Mouse (Mus musculus) myocyte (in vitro differentiated cells): Measurements from ENCODE around the gene Tmem79. TPM values are rescaled to one million over a fixed set of nuclear protein-coding genes. Genes with fewer than 3 reads are reported as not detected.

ENCODE experiments used
- H3K27me3 ChIP-seq: one replicate; pipeline ENCODE4 v1.6.1; 2011; ENCODE audit not compliant: control insufficient read depth, insufficient read depth, insufficient read length
- H3K36me3 ChIP-seq: one replicate; pipeline ENCODE4 v1.6.1; 2011; ENCODE audit not compliant: control insufficient read depth, insufficient read depth
- H3K4me2 ChIP-seq: one replicate; pipeline ENCODE4 v1.6.1; 2011; ENCODE audit warnings: low read depth, control low read depth
- H3K4me3 ChIP-seq: one replicate; pipeline ENCODE4 v1.5.1; 2011; ENCODE audit warnings: mild to moderate bottlenecking, control low read depth, moderate library complexity
- H3K79me2 ChIP-seq: one replicate; pipeline ENCODE4 v1.6.1; 2011; ENCODE audit not compliant: control insufficient read depth, insufficient read depth
- H3ac ChIP-seq: one replicate; pipeline ENCODE4 v1.6.1; 2011; ENCODE audit not compliant: control insufficient read depth, insufficient read length
- CEBPB ChIP-seq: IDR thresholded peaks from 2 replicates; pipeline ENCODE4 v1.6.1; 2011; ENCODE audit warnings: mild to moderate bottlenecking, moderate library complexity; ENCODE audit not compliant: poor library complexity, insufficient read depth, severe bottlenecking
- E2F4 ChIP-seq: IDR thresholded peaks from one replicate; pipeline ENCODE4 v1.6.1; 2011; ENCODE audit warnings: mild to moderate bottlenecking, control low read depth, moderate library complexity; ENCODE audit not compliant: insufficient read depth
- MAX ChIP-seq: IDR thresholded peaks from one replicate; pipeline ENCODE4 v1.6.1; 2011; ENCODE audit warnings: low read depth, mild to moderate bottlenecking, control low read depth
- MYOD1 ChIP-seq, 3 experiments: IDR thresholded peaks; one replicate each; pipeline ENCODE4 v1.6.1; 2011; ENCODE audit warnings: control low read depth in 2 of 3, low read depth in 2 of 3, mild to moderate bottlenecking in 2 of 3, moderate library complexity in 1 of 3; ENCODE audit not compliant: insufficient read length in 2 of 3, control insufficient read depth in 1 of 3
- MYOG ChIP-seq, 3 experiments: IDR thresholded peaks; one replicate each; pipeline ENCODE4 v1.6.1; 2011; ENCODE audit warnings: control low read depth in 2 of 3, low read depth in 2 of 3, mild to moderate bottlenecking in 2 of 3; ENCODE audit not compliant: insufficient read length in 2 of 3, control insufficient read depth in 1 of 3, insufficient read depth in 1 of 3
- POLR2A ChIP-seq: IDR thresholded peaks from one replicate; pipeline ENCODE4 v1.6.1; 2011; ENCODE audit warnings: low read depth, mild to moderate bottlenecking, control low read depth, moderate library complexity; ENCODE audit not compliant: insufficient read length
- POLR2AphosphoS2 ChIP-seq: IDR thresholded peaks from one replicate; pipeline ENCODE4 v1.6.1; 2011; ENCODE audit warnings: low read depth, control low read depth; ENCODE audit not compliant: insufficient read length
- REST ChIP-seq: IDR thresholded peaks from one replicate; pipeline ENCODE4 v1.6.1; 2011; ENCODE audit warnings: mild to moderate bottlenecking, control low read depth, moderate library complexity; ENCODE audit not compliant: insufficient read depth, insufficient read length
- SRF ChIP-seq: IDR thresholded peaks from one replicate; pipeline ENCODE4 v1.6.1; 2011; ENCODE audit warnings: low read depth; ENCODE audit not compliant: control insufficient read depth, insufficient read length
- TCF12 ChIP-seq: IDR thresholded peaks from one replicate; pipeline ENCODE4 v1.6.1; 2011; ENCODE audit warnings: mild to moderate bottlenecking, control low read depth; ENCODE audit not compliant: poor library complexity, insufficient read depth, severe bottlenecking
- TCF3 ChIP-seq: IDR thresholded peaks from one replicate; pipeline ENCODE4 v1.6.1; 2011; ENCODE audit warnings: low read depth, control low read depth; ENCODE audit not compliant: insufficient read length
- USF1 ChIP-seq: IDR thresholded peaks from one replicate; pipeline ENCODE4 v1.6.1; 2011; ENCODE audit warnings: low read depth, mild to moderate bottlenecking, control low read depth, moderate library complexity
- polyA plus RNA-seq: library from polyadenylated mRNA; unstranded; fragments of >200 nt; fragmentation: generic; extraction: Trizol; gene quantifications from one replicate; pipeline ENCODE4 v1.2.1, GENCODE M21; 2012; ENCODE audit warnings: missing spikeins

Tmem79 gene
- polyA plus RNA-seq, 1 experiment: 2.3 TPM

- H3K79me2 ChIP-seq: no peaks in the 10 kb centered on the region
- no peaks in the 10 kb centered on the region for H3K27me3 ChIP-seq
- no peak overlapping the region for H3K4me3 ChIP-seq
- H3ac ChIP-seq: no peak overlapping the region
- TF ChIP-seq TCF12 (no peak), USF1 (no peak), POLR2A (no peak), SRF (no peak), MYOD1 (IDR thresholded peaks at IDR 0.05; ENCODE audit: control insufficient read depth in 1 of 3, insufficient read length in 2 of 3, low read depth in 2 of 3) (no peak), TCF3 (no peak), POLR2AphosphoS2 (no peak), MYOG (IDR thresholded peaks at IDR 0.05; ENCODE audit: control insufficient read depth in 1 of 3, insufficient read depth in 1 of 3, insufficient read length in 2 of 3, low read depth in 2 of 3) (no peak), REST (no peak), E2F4 (no peak), CEBPB (no peak), MAX (no peak)
- H3K4me2 ChIP-seq: no peak overlapping the region
- H3K36me3 ChIP-seq: peaks cover 5% of the 10 kb centered on the region
Observed at GRCm38 (mm10) chr3:88363700-88364099, 27.8 kb upstream of the Tmem79 start.

GRCm38 (mm10) chr3:88361612-88362313 is 25.8 kb upstream of the Tmem79 start:
- Histone ChIP-seq H3K36me3 (peaks cover 13% of the 10 kb centered on the region), H3ac (no peak overlapping the region), H3K4me2 (no peak overlapping the region), H3K27me3 (no peaks in the 10 kb centered on the region), H3K79me2 (no peaks in the 10 kb centered on the region), H3K4me3 (no peak overlapping the region)
- TF ChIP-seq POLR2A: no peak
- TF ChIP-seq E2F4: no peak
- no peak for TF ChIP-seq MAX
- no peak for TF ChIP-seq CEBPB
- TF ChIP-seq MYOG (IDR thresholded peaks at IDR 0.05; ENCODE audit: control insufficient read depth in 1 of 3, insufficient read depth in 1 of 3, insufficient read length in 2 of 3, low read depth in 2 of 3): no peak
- TF ChIP-seq REST: no peak
- TF ChIP-seq MYOD1 (IDR thresholded peaks at IDR 0.05; ENCODE audit: control insufficient read depth in 1 of 3, insufficient read length in 2 of 3, low read depth in 2 of 3): no peak
- no peak for TF ChIP-seq USF1
- no peak for TF ChIP-seq POLR2AphosphoS2
- TF ChIP-seq TCF12: no peak
- TF ChIP-seq TCF3: no peak
- no peak for TF ChIP-seq SRF

DNA sequence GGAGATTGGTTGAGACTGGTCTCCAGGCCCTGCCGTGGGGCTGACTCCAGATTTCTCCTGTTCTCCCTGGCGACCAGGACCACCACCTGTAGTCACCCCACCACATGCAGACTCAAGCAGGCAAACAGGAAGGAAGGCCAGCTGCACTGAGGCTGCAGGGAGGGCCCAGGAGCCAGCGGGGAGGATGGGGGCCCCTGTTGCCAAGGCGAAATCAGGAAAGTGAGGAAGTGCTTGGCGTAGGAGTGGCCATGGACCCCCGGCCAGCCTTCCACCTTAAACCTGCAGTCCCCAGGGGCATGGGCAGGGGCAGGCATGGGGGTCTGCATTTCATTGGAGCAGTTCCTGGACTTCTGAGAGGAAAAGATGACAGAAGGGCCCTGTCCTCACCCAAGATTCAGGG is 25.1 kb upstream of the Tmem79 start:
- H3ac ChIP-seq: no peak overlapping the region
- no peak overlapping the region for H3K4me2 ChIP-seq
- H3K4me3 ChIP-seq: no peak overlapping the region
- no peak for TF ChIP-seq TCF12
- no peak for TF ChIP-seq POLR2AphosphoS2
- TF ChIP-seq TCF3: no peak
- TF ChIP-seq REST: no peak
- TF ChIP-seq MYOD1 (IDR thresholded peaks at IDR 0.05; ENCODE audit: control insufficient read depth in 1 of 3, insufficient read length in 2 of 3, low read depth in 2 of 3): no peak
- no peak for TF ChIP-seq MYOG (IDR thresholded peaks at IDR 0.05; ENCODE audit: control insufficient read depth in 1 of 3, insufficient read depth in 1 of 3, insufficient read length in 2 of 3, low read depth in 2 of 3)
- TF ChIP-seq POLR2A: no peak
- TF ChIP-seq E2F4: no peak
- TF ChIP-seq SRF: no peak
- no peak for TF ChIP-seq CEBPB
- TF ChIP-seq USF1: no peak
- TF ChIP-seq MAX: no peak
- peaks cover 20% of the 10 kb centered on the region for H3K36me3 ChIP-seq
- no peaks in the 10 kb centered on the region for H3K27me3 ChIP-seq
- H3K79me2 ChIP-seq: no peaks in the 10 kb centered on the region

DNA sequence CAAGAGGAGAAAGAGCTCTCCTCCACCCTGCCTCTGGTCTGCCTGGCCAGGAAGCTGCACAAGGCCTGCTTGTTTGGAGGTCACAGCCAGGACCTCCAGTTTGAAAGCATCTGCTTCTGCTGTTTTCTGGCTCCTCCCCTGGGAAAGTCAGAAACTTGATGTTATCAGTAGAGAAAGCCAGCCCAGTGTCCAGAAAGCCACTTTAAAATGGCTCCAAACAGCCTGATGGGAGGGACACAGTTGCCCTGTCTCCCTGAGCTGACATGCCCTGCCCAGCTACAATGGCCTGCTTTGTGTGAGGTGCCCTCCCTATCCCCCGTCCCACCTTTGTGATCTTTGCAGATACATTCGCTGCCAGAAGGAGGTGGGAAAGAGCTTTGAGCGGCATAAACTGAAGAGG is 24.0 kb upstream of the Tmem79 start:
- Histone ChIP-seq H3K36me3 (peaks cover 28% of the 10 kb centered on the region), H3K27me3 (no peaks in the 10 kb centered on the region), H3K4me2 (no peak overlapping the region), H3K4me3 (no peak overlapping the region), H3ac (no peak overlapping the region), H3K79me2 (no peaks in the 10 kb centered on the region)
- no peak for TF ChIP-seq TCF12
- TF ChIP-seq POLR2A: no peak
- TF ChIP-seq E2F4: no peak
- TF ChIP-seq USF1: no peak
- no peak for TF ChIP-seq CEBPB
- TF ChIP-seq REST: no peak
- no peak for TF ChIP-seq TCF3
- TF ChIP-seq MYOG (IDR thresholded peaks at IDR 0.05; ENCODE audit: control insufficient read depth in 1 of 3, insufficient read depth in 1 of 3, insufficient read length in 2 of 3, low read depth in 2 of 3): no peak
- TF ChIP-seq MYOD1 (IDR thresholded peaks at IDR 0.05; ENCODE audit: control insufficient read depth in 1 of 3, insufficient read length in 2 of 3, low read depth in 2 of 3): no peak
- no peak for TF ChIP-seq SRF
- no peak for TF ChIP-seq POLR2AphosphoS2
- TF ChIP-seq MAX: no peak
